Mouse (Mus musculus): Measurements from ENCODE around the gene Wdr47.
"Not testable (repeated sequence)": the region's sequence is repeated elsewhere in the genome, so short reads cannot be mapped to it uniquely, and the experiment has no call there.

The Wdr47 gene

GRCm38 (mm10) chr3:108639412-108639811 is 48.3 kb downstream of the Wdr47 start:
- no peak for DNase-seq

GRCm38 (mm10) chr3:108640998-108641397 is 49.9 kb downstream of the Wdr47 start:
- DNase-seq, result no peak

GRCm38 (mm10) chr3:108644856-108645255 is 53.8 kb downstream of the Wdr47 start:
- no peak for DNase-seq

GRCm38 (mm10) chr3:108646036-108646435 is 55.0 kb downstream of the Wdr47 start:
- no peak for DNase-seq

- DNase-seq, result not testable (repeated sequence)
Observed at GRCm38 (mm10) chr3:108647681-108648080, 56.6 kb downstream of the Wdr47 start.

GRCm38 (mm10) chr3:108652866-108653642 is 62.0 kb downstream of the Wdr47 start:
- no peak for DNase-seq

GRCm38 (mm10) chr3:108653710-108654379 is 62.8 kb downstream of the Wdr47 start, which contains the start of gene Clcc1:
Clcc1 (plus strand) TSS chr3:108653913.
- peak; percentile 93 for DNase-seq

- peak; percentile 11 for DNase-seq
Observed at GRCm38 (mm10) chr3:108654566-108654965, 63.5 kb downstream of the Wdr47 start.

- DNase-seq, result no peak
Observed at GRCm38 (mm10) chr3:108655486-108655885, 64.4 kb downstream of the Wdr47 start.

- no peak for DNase-seq
Observed at GRCm38 (mm10) chr3:108658612-108659011, 67.5 kb downstream of the Wdr47 start.

- no peak for DNase-seq
Observed at GRCm38 (mm10) chr3:108660941-108661340, 69.9 kb downstream of the Wdr47 start.

- DNase-seq, result no peak
Observed at GRCm38 (mm10) chr3:108676616-108677015, 85.5 kb downstream of the Wdr47 start.

GRCm38 (mm10) chr3:108681004-108681403 is 89.9 kb downstream of the Wdr47 start:
- no peak for DNase-seq

GRCm38 (mm10) chr3:108683597-108683996 is 92.5 kb downstream of the Wdr47 start:
- not testable (repeated sequence) for DNase-seq

GRCm38 (mm10) chr3:108685701-108686100 is 94.6 kb downstream of the Wdr47 start:
- DNase-seq, result no peak

- no peak for DNase-seq
Observed at GRCm38 (mm10) chr3:108689015-108689441, 97.9 kb downstream of the Wdr47 start.

GRCm38 (mm10) chr3:108689446-108689845 is 98.4 kb downstream of the Wdr47 start:
- DNase-seq, result no peak

- DNase-seq, result no peak
Observed at GRCm38 (mm10) chr3:108689979-108690378, 98.9 kb downstream of the Wdr47 start.

- DNase-seq, result no peak
Observed at GRCm38 (mm10) chr3:108694321-108694720, 103.2 kb downstream of the Wdr47 start.

Measured in cerebellum, adult 11-12 months (tissue).